Mouse (Mus musculus) testis, postnatal 10 days (tissue): ENCODE data around the gene Dlx4.

Source experiments
- DNase-seq: peaks from one replicate; pipeline ENCODE4 v3.0.0; 2021; ENCODE audit warnings: low spot score

Dlx4 gene

GRCm38 (mm10) chr11:95142980-95143575, 3.0 kb downstream of the Dlx4 start:
- DNase-seq = no peak

- DNase-seq = no peak
Measured at GRCm38 (mm10) chr11:95142258-95142657, 3.8 kb downstream of the Dlx4 start.

GRCm38 (mm10) chr11:95139871-95140270, 6.2 kb downstream of the Dlx4 start:
- DNase-seq = no peak

DNA sequence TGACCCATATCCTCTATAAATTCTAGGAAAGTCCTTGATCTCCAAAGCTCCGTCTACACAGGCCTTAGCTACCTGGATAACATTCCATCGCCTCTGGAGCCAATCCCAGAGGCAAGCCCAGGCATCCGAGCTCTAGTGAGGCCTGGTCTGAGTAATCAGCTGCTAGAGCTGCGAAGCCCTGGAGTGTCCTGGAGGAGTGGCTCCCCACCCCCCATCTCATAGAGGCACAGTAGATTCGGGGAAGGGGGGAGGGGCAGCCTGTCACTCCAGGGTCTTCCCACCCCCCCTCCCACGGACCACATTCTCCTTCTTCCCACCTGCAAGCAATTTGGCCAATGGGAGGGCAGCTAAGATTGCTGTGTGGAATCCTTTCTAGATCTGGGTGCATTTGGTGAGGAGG, 8.8 kb downstream of the Dlx4 start:
- DNase-seq = no peak

GRCm38 (mm10) chr11:95133321-95133720, 12.7 kb downstream of the Dlx4 start:
- DNase-seq = no peak

GRCm38 (mm10) chr11:95130668-95131252, 15.3 kb downstream of the Dlx4 start:
- DNase-seq = no peak

DNA sequence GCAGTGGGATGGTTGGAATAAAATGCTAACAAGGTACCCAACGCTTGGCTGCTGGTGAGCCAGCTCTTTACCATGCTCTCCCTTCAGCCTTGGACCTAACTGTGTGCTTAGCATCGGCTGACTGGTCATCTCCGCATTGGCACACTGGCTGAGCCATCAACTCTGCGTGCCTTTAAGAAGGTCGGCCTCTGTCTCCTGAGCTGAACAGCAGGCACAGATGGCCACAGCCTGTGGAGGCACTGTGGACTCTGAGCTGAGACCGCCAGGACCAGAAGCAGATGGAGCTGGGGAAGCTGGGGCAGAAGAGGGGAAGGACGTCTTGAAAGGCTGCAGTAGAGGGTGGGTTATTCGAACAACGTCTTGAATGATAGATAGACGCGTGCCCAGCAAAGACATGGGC, 17.7 kb downstream of the Dlx4 start:
- no peak for DNase-seq

GRCm38 (mm10) chr11:95126272-95127245, 19.5 kb downstream of the Dlx4 start:
- peak; percentile 72 for DNase-seq

GRCm38 (mm10) chr11:95125366-95125948, 20.6 kb downstream of the Dlx4 start:
- no peak for DNase-seq

DNA sequence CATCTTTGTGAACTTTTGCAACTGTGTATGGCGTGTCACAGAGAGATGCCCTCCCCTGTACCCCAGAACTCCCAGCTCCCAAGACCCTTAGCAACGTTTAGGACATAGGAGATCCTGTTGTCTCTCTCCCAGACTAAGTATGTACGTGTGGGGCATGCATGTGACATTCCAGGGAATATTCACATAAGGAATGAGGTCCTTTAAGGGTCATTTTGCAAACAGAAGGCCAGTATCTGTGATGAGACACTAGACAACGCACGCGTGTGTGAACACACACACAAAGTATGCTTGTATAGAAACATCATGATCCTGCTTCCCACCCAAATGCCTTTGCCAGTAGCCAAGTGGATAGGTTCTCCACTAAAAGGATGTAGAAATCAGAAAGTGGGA, 24.0 kb downstream of the Dlx4 start:
- no peak for DNase-seq

DNA sequence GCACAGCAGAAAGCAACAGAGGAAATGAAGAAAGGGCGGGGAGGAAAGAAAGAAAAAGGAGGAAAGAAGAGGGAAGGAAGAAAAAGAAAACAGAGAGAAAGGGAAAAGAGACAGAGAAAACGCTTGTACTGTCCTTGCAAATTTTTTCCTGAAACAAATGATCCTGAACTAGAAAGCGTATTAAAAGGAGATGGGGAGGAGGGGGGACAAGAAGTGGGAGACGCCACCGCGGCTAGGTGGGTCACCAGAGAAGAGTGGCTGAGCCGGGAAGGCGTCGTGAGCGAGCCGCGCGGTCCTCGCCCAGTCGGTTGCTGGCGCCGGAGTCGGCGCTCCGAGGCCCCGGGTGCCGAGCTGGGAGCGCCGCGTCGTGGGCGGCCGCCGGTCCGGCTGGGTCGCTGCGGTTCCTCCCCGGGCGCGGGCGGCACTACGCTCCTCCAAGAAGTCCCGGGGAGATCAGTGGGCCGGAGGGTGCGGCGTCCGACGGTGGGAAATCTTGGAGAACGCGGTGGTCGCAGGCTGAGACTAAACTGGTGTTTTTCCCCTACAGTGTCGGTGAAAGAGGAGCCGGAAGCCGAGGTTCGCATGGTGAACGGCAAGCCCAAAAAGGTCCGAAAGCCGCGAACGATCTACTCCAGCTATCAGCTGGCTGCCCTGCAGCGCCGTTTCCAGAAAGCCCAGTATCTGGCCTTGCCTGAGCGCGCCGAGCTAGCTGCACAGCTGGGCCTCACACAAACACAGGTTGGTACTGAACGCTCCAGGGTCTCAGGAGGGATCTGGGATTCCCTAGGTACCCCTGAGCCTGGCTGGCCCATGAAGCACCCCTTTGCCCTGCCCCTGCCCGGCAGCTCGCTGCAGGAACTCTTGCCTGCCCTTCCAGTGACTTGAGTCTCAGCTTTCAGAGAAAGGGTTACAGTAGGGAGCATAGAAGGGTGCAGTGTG, 24.6 kb downstream of the Dlx4 start:
- DNase-seq = no peak

DNA sequence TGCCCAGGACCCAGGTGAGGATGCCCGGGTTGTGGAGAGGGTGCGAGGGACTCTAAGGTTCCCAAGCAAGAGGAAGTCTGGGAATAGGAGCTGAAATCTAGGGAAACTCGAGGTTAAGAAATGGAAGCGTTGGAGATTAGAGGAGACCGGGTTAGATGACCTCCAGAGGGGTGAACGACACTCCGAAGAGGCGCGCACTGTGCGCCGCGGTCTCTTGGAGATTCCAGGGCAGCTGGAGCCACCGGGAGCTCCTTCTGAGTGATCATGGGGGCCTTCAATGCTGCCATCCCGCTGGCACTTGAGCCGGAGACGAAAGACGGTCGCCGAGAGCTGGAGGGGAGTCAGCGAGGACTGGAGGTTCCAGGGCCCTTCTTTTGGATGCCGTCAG, 25.4 kb downstream of the Dlx4 start:
- DNase-seq = no peak

DNA sequence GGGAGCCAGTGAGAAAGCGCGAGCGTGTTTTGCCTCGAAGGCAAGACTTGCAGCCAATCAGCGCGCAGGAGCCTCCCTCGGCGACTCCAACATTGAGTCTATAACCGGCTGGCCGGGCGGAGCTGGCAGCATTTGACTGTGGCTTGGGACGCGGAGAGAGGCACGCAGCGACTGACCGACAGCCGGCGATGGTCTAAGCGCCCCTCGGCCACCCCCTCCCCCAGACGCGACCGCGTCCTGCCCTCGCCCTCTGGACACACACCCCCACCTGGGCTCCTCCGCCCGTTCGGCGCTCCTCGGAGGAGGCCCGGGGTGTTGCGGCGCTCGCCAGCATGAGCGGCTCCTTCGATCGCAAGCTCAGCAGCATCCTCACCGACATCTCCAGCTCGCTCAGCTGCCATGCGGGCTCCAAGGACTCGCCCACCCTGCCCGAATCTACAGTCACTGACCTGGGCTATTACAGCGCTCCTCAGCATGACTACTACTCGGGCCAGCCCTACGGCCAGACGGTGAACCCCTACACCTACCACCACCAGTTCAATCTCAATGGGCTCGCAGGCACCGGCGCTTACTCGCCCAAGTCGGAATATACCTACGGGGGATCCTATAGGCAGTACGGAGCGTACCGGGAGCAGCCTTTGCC, 26.0 kb downstream of the Dlx4 start, which contains the start of gene Dlx3:
Dlx3 (plus strand) TSS at position 130 of the 643 bp plus-strand sequence.
- peak; percentile 58 for DNase-seq

DNA sequence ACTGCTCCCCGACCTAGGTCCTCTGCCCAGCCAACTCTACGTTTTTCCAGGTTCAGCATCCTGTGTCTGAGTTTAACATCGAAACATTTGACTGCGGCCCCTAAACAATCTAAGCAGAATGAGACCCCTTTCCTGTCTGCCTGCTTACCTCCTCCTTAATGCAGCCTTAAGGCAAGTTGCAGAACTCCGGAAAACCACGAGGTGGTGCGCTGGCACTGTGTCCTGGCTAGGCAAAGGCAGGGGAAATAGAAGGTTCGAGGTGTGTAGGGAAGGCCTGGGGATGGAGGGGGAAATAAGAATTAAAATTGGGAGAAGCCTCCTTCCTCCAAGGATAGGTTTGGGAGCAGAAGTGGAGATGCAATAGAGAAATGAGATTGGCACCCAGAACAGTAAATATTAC, 27.6 kb downstream of the Dlx4 start:
- peak; percentile 90 for DNase-seq

DNA sequence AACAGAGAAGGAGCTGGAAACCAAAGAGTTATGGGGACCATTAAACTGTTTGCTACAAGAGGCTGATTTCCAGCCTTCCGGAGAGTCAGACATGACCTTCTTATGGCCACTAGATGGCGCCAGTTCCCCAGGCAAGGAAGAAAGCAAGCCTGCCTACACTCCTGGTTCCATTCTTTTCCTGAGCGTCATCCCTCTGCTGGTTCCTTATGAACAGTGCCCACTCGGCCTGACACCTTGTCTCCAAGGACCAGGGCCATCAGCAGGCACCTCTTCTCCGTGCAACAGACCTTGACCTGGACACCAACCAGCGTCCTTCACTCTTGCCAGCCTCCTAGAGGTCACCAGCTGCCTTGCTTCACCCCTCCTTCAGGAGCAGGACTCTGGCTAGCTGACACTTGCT, 29.0 kb downstream of the Dlx4 start:
- peak; percentile 76 for DNase-seq

GRCm38 (mm10) chr11:95110081-95110480, 36.0 kb downstream of the Dlx4 start:
- DNase-seq = no peak

DNA sequence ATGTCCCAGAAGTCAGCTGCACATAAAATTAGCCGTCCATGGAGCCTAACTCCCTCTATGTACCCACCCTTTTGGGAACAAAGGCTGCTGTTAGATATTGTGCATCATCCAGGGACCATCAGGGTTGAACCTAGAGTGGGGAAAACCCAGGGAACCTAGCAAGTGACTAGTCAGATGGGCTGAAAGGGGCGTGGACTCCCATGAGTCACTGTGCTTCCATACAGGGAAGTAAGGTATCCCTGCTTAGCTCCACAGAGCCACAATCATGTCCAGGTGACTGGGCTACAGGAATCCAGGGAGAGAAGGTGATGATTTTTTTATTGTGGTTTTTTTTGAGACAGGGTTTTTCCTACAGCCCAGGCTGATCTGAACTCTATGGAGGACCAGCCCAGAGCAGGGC, 37.1 kb downstream of the Dlx4 start:
- no peak for DNase-seq

GRCm38 (mm10) chr11:95106440-95107236, 39.4 kb downstream of the Dlx4 start:
- DNase-seq = peak; percentile 90

- DNase-seq = no peak
Measured at GRCm38 (mm10) chr11:95105274-95105874, 40.7 kb downstream of the Dlx4 start.

GRCm38 (mm10) chr11:95104266-95104665, 41.8 kb downstream of the Dlx4 start:
- DNase-seq = no peak
